Mouse (Mus musculus) brain, adult 2 months (tissue): ENCODE data around the gene Eftud2.

Experiments
- DNase-seq: peaks from one replicate; pipeline ENCODE4 v3.0.0; 2011; ENCODE audit warnings: low read depth, low spot score

The Eftud2 gene

DNA sequence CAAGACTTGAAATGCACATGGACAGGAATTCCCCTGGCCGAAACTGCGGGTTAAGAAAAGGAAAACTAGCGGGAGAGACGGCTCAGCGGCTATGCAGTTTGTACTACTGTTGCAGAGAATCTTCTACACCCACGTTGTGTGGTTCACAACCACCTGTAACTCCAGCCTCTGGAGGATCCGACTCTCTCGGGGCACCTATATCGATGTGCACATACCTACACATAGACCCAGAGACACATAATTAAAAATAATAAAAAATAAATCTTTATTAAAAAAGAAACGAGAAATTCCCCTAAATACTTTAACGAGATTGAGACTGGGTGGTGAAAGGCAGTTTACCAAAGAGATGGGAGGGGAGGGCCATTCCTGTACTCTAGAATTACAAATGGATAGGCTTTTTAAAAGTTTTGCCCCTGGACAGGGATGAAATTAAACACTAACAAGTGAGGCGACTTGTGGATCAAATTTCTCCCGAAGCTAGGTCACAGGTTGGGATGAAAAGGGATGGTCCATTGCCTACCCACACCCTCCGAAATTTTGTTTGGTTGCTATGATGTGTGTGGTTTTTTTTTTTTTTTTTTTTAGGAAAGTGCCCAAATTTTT lies 60.9 kb downstream of the Eftud2 start:
- DNase-seq = peak; percentile 23

DNA sequence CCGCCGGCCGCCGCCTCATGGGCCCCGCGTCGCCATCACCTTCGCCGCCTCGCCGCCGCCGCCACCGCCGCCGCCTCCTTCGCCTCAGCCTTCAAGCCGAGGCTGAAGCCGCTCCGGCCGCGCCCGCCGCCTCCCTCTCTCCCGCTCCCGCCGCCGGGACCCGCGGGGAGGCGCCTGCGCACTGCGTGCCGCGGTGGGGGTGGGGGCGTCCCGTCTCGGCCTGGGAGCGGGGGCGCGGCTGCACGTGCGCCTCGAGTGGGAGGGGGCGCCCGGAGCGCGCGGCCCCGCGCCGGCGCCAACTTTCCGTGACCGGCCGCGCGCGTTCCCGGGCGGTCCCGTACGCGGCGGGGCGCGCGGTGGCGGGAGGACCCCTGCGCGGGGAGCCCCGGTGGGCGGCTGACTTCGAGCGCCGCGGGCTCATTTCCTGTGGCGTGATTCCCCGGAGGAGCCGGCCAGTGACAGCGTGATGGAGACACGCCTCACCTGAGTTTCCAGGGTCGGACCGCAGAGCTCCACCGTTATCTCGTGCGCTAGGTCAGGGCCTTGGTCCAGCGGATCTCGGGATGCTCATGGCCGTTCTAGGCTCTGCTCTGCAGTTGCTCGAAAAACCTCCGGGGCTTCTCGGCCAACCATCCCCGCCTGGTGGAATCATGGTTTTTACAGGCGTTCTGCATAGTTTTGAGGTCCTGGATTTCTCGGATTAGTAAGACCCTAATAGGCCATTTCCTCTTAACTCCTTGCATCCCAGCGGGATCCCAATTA lies 61.6 kb downstream of the Eftud2 start, which contains the start of gene Gjc1:
TSS of gene Gjc1 (minus strand) at position 680 of the 762 bp plus-strand sequence.
- DNase-seq = peak; percentile 39

DNA sequence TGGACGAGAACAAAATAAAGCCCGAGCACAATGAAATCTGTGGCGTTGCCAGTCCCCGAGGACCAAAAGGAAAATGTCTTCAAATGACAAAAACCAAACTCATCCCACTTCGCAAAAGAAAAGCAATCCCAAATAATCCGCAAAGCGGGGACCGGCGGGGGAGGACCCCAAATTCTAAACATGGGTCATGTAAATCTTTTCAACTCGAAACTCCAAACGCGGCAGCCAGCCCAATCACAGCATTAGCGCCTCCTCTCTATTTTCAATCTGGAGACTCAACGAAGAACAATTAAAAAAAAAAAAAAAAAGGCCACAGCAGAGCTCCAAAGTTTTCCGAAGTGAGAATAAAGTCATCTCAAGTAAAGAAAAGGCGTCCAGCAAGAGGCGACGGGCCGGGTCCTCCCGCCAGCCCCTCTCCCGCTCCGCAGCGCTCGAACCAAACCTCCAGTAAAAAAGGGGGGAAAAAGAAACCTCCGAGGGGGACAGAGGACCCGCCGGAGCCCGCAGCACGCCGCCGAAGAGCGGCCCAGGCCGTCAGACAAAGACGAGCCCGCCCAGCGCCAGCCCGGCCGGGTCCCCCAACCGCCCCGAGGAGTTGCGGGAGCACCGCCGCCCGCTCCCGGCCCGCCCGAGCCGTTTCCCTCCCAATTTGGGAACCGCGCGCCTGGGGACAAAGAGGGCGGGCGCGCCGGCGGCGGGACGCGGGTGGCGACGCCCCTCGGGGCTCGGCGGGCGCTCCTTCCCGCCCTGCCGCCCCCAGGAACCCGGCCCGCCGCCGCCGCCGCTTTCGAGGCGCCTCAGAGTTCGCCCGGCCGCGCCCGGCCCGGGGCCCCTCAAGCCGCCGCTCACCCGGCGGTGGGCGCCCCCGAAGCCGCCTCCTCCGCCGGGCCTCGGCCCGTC lies 62.4 kb downstream of the Eftud2 start:
- DNase-seq = no peak

DNA sequence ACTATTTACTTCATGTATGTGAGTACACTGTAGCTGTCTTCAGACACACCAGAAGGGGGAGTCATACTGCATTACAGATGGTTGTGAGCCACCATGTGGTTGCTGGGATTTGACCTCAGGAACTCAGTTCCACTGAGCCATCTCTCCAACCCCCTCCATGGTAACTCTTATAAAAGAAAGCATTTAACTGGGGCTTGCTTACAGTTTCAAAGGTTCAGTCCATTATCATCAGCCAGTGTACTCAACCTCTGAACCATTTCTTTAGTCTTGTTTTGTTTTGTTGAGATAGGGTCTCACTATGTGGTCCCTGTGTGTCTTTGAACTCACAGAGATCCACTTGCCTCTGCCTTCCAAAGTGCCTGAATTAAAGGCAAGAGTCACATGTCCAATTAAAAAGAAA lies 65.9 kb downstream of the Eftud2 start:
- DNase-seq = no peak

DNA sequence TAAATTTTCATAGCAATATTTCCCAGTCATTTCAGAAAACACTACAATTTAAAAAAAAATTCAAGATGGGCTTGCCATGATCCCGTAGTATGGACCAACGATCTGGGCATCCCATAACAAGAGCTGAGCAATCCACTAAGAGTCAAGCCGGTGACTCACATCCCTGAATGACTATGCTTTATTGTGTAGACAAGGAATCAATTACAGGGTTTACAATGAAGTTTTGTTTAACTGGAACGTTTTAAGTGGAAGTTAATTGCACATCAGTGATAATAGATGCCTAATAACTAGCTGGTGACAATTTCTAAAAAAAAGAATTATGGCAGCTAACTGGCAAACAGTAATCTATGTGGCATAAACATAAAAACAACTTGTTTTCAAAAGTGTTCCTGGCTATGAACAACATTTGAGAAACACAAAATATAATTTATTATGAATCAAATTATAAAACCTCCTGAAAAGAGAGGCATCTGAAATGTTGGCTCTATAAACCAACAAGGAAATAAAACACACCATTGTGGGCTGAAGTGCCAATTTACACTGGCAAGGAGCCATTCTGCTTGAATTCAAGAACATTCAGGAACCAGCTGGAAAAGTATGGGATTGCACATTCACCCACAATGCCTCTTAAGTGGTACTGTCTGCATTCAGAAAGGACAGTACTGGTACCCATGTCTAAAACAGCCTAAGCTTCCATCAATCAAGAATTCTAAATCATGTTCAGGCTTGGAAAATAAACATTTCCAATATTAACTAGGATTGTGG lies 69.9 kb downstream of the Eftud2 start:
- peak; percentile 52 for DNase-seq

DNA sequence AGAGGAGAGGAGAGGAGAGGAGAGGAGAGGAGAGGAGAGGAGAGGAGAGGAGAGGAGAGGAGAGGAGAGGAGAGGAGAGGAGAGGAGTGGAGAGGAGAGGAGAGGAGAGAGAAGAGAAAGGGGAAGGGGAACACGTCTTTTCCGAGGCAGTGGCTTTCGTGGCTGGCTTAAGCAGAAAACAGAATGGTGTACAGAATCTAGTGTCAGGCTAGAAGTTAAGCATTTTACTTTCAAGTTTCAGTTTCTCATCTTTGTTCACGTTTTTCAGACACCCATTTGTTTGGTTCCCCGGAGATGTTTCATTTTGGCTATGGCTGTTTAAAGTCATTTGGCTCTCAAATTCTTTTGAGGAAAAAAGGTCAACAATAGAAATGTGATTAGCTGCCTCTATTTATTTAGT lies 72.5 kb downstream of the Eftud2 start:
- no peak for DNase-seq

DNA sequence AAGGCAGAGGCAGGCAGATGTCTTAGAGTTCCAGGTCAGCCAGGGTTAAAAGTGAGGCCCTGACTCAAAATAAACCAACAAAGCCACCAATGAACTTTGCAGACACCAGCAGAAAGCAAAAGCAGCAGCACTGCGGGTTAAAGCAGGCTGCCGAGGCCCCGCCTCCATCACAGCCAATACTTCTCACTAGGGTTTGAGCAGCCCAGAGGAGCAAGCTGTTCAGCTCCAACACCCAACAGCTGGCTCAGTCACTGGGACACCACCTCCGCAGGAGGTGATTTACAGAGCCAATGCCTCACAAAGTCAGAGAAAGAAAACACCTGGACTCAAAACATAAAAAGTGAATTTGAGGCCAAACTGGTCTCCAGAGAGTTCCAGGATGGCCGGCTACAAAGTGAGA lies 77.3 kb downstream of the Eftud2 start:
- no peak for DNase-seq

DNA sequence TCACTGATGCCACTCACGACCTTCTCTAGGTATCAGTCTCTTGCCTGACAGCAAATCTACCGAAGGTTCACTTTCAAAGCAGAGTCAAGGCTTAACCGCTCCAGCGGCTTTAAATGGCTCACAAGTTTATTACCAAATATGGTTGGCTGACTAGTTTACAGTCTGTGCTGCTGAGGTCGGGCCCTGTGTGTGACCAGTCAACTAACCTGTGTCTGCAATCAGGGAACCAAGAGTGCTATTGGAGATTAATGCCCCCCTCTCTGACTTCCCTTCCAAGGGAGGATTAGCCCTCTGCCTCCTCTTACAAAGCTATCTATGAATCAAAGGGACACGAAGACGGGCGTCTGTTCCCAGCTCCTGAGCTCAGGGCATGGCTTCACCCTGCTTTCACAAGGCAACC lies 86.6 kb downstream of the Eftud2 start:
- no peak for DNase-seq

DNA sequence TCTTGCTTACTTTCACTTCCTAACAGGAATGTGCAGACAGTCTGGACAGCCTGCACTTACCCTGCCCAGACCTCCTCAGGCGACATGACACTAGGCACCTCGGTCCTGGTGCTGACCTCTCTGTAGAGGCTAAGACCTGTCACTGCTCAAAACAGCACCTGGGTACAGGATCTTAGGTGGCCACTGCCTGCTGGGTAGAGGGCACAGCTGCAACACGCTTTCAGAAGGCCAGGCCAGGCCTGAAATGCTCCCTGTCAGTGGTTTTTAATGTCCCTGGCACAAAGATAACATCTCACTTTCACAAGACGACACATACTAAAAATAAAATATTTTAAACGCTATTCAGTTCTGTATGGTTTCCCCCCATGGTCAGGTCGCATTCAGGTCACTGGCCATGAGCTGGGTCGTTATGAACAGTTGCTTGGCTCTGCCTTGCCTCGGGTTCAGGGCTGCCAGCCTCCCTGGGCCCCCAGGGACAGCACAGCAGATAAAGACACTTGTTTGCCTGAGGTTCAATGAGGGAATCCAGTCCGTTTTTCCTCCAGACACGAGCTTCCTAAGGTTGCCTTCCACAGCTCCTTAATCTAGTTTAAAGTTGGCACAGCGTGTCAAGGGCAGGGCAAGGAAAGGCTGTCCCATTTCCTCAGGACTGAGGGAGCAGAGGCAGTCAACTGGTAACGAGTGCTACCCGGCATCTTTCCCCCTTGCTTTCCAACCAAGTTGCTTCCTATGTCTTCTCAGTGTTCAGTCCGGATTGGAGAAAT lies 88.9 kb downstream of the Eftud2 start:
- DNase-seq = no peak
